Mouse (Mus musculus) retina, postnatal 1 day (tissue): Measurements from ENCODE around the gene Sfxn3.
"Not testable (repeated sequence)": the region's sequence is repeated elsewhere in the genome, so short reads cannot be mapped to it uniquely, and the experiment has no call there.

ENCODE experiments used
- DNase-seq: peaks from one replicate; pipeline ENCODE4 v3.0.0-alpha.2; 2012

Gene Sfxn3

GRCm38 (mm10) chr19:45018351-45018831 lies 28.9 kb upstream of the Sfxn3 start:
- peak; percentile 51 for DNase-seq

DNA sequence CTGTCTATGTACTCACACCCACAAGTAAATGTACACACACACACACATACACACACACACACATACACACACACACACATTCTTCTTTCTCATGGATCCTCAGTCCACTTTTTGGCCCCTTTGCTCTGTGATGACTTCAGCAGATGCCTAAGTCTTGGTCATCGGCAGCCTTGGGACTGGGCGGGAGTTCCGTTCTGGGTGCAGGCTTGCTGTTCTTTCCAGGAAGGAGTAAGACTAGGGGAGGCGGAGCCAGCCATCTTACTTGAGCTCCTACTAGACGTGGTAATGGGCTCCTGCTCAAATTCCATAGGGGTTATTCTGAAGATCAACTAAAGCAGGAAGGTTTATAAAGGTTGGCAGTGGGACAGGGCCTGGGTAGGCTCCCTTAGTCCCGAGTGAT lies 27.0 kb upstream of the Sfxn3 start:
- DNase-seq = no peak

GRCm38 (mm10) chr19:45021362-45021761 lies 25.9 kb upstream of the Sfxn3 start:
- no peak for DNase-seq

- no peak for DNase-seq
Observed at GRCm38 (mm10) chr19:45023993-45024392, 23.3 kb upstream of the Sfxn3 start.

- no peak for DNase-seq
Observed at GRCm38 (mm10) chr19:45024775-45025174, 22.5 kb upstream of the Sfxn3 start.

GRCm38 (mm10) chr19:45025937-45026568 lies 21.2 kb upstream of the Sfxn3 start:
- no peak for DNase-seq

DNA sequence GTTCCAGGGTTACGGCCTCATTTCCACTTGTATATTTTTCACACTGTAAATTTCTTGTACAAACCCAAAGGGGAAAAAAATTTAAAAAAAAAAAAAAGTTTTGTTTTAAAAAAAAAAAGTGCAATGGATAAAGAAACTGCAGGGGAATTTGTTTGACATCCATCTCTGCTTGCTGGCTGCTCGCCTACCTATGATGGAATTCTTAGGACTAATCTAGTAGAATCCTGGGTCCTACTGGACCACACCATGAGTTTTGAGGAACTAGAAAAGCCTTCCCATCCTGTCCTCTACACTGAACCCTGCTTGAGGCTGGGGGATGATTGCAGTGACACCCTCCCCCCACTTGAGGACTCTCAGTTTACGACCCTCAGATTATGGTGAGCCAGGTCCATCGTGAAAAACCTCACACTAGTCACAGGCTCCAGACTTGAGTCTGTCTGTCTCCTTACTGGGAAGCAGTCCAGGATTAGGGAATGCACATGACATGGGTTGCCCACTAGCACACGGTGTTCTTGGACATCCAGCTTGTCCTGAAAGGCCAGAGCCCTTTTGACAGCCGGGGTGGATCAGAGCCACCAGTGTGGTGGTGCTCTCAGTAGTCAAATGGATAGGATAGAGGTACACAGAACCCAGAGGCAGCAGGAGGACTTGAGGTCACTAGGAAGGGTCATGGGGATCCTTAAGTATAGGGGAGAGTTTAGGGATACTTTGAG lies 20.2 kb upstream of the Sfxn3 start:
- no peak for DNase-seq

GRCm38 (mm10) chr19:45027848-45028247 lies 19.5 kb upstream of the Sfxn3 start:
- DNase-seq = peak; percentile 82

GRCm38 (mm10) chr19:45028746-45029145 lies 18.6 kb upstream of the Sfxn3 start:
- no peak for DNase-seq

GRCm38 (mm10) chr19:45029571-45029970 lies 17.7 kb upstream of the Sfxn3 start:
- no peak for DNase-seq

- peak; percentile 76 for DNase-seq
Observed at GRCm38 (mm10) chr19:45030111-45030510, 17.2 kb upstream of the Sfxn3 start.

- DNase-seq = peak; percentile 93
Observed at GRCm38 (mm10) chr19:45030746-45031693, 16.3 kb upstream of the Sfxn3 start.

DNA sequence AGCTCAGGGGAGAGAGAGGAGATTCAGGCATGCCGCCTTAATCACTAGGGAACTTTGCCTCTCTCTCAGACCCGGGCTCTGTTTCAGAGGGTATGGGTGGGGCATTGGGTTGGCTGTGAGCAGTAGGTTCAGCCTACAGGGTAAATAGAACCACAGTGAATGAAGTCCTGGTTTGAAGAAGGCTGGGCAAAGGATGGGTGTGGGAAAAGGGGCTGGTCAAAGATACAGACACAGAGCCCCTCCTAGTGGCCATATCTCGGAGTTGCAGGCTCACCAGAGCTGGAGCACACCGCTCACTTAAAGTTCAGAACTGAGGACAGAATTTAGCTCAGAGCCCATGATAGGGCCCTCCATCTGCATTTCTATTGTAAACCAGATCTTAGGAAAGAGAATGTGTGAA lies 15.5 kb upstream of the Sfxn3 start:
- DNase-seq = peak; percentile 83

- DNase-seq = no peak
Observed at GRCm38 (mm10) chr19:45032570-45033332, 14.6 kb upstream of the Sfxn3 start.

- peak; percentile 65 for DNase-seq
Observed at GRCm38 (mm10) chr19:45036867-45037266, 10.4 kb upstream of the Sfxn3 start.

GRCm38 (mm10) chr19:45038198-45038597 lies 9.1 kb upstream of the Sfxn3 start:
- not testable (repeated sequence) for DNase-seq

- no peak for DNase-seq
Observed at GRCm38 (mm10) chr19:45040214-45040613, 7.1 kb upstream of the Sfxn3 start.

DNA sequence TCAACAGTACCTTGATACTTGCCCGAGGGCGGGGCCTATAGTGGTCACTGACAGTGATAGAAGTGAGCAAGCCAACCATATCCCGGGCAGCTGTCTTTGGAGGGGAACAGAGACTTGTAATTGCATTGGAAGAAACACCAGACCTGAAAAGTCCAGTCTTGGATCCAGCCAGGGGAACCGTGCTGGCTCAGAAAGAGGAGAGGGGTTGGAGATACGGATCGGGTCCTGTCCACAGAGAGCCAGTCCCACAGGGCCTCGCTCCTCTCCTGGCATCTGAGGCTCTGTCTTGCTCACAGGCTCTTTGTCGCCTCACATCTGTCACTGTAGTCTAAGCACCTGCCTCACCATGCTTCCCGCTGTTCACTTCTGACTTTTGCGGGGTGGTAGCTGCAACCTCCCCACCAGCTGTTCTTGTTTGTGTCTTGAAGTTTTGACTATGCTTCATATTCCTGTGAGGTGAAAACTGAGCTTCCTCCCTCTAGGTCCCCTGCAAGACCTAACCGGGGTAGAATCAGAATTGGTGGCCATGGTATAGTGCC lies 2.8 kb upstream of the Sfxn3 start:
- no peak for DNase-seq

GRCm38 (mm10) chr19:45045236-45045635 lies 2.1 kb upstream of the Sfxn3 start:
- no peak for DNase-seq

DNA sequence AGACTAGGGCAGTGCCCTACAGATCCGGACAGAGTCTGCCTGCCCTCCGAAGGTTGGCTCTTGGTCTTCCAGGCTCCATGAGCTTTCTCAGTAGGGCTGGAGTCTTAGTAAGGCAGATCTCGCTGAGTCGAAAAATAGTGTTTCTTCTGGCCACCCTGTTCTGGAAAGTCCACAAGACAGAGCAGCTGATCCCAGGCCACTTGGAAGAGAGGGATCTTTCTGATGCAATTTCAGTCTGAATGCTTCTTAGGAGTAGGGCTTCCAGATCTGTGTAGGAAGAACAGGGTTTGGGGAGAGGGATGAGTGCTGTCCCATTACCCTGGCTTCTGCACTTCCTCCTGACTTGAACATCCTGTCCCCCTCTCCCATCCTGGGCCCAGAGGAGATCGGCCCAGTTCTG lies 1.7 kb upstream of the Sfxn3 start, which contains the start of gene Pdzd7:
TSS of gene Pdzd7 (minus strand) at position 67 of the 400 bp plus-strand sequence.
- no peak for DNase-seq

DNA sequence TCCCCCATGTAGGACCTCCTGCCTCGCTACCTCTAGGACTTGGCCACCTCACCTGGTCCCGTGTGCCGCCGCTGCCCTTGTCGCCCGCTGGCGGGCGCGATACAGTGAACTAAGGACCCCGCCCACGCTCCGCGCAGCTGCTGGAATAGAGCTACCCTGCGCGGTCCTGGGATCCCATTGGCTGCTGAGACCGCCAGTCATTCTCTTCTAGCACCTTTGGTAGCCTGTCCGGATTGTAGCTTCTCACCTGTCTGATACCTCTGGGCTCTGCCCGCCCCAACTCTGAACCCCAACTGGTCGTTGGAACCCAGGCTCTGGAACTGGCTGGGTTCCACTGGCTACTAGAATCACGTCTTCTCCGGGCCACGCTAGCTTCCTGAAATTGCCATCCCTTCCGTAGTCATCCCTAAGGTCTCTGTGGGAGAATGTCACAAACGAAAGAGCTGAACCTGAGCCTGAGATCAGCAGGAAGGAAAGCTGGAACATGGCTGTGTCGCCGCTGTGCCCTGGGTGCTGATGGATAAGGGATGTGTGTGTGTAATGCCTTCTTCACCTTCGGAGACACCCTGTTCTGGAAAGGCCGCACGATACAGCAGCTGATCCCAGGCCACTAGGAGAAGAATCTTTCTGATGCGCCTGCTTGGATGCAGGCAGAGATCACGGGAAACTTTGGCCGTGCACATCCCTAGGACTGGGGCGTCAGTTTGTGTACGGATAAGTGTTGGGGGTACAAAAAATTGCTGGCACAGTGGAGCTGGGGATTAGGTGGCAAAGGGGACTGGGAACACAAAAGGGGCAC lies 581 bp upstream of the Sfxn3 start:
- DNase-seq = peak; percentile 89
